Mouse (Mus musculus) midbrain, embryonic 11.5 days (tissue): Measurements from ENCODE around the gene Irx3. TPM values are rescaled to one million over a fixed set of nuclear protein-coding genes. Genes with fewer than 3 reads are reported as not detected.

Source experiments
- ATAC-seq: fragments of 200-750 bp; cut with Nextera tagmentation; 2 replicates; pipeline ENCODE4 v1.8.0; 2017; ENCODE audit warnings: moderate TSS enrichment, moderate library complexity; ENCODE audit not compliant: low FRiP score
- DNase-seq: peaks from one replicate; pipeline ENCODE4 v3.0.0; 2015; ENCODE audit warnings: low spot score; ENCODE audit errors: missing footprints
- H3K27ac ChIP-seq: fragments of 300-500 bp; sonication (generic); 2 replicates; pipeline ENCODE4 v1.5.1; 2014; ENCODE audit warnings: low read depth, low read length
- H3K27me3 ChIP-seq: fragments of 300-500 bp; sonication (generic); 2 replicates; pipeline ENCODE4 v1.6.1; 2014; ENCODE audit warnings: mild to moderate bottlenecking, low read length, moderate library complexity, mixed read lengths; ENCODE audit not compliant: control insufficient read depth, insufficient read depth
- H3K36me3 ChIP-seq: fragments of 300-500 bp; sonication (generic); 2 replicates; pipeline ENCODE4 v1.6.1; 2014; ENCODE audit warnings: mild to moderate bottlenecking, low read length, moderate library complexity, mixed read lengths; ENCODE audit not compliant: control insufficient read depth, insufficient read depth
- H3K4me1 ChIP-seq: fragments of 300-500 bp; sonication (generic); 2 replicates; pipeline ENCODE4 v1.6.1; 2014; ENCODE audit warnings: low read length; ENCODE audit not compliant: control insufficient read depth, insufficient read depth
- H3K4me2 ChIP-seq: fragments of 300-500 bp; sonication (generic); 2 replicates; pipeline ENCODE4 v1.6.1; 2014; ENCODE audit warnings: mild to moderate bottlenecking, moderate library complexity
- H3K4me3 ChIP-seq: fragments of 300-500 bp; sonication (generic); 2 replicates; pipeline ENCODE4 v1.5.1; 2014; ENCODE audit warnings: low read depth, low read length
- H3K9ac ChIP-seq: fragments of 300-500 bp; sonication (generic); 2 replicates; pipeline ENCODE4 v1.6.1; 2014; ENCODE audit warnings: low read length
- H3K9me3 ChIP-seq: fragments of 300-500 bp; sonication (generic); 2 replicates; pipeline ENCODE4 v1.6.1; 2016; ENCODE audit warnings: low read length; ENCODE audit not compliant: control insufficient read depth
- WGBS: fragments of 180-500 bp; shearing (Covaris S2); extraction: QIAGEN DNeasy Blood & Tissue Kit; methylation state at CpG from one replicate; pipeline ENCODE4 v1.1.7; 2014; 5-methylcytosine and 5-hydroxymethylcytosine counted together
- polyA plus RNA-seq: library from polyadenylated mRNA; unstranded; fragments of >200 nt; fragmentation: Nextera tagmentation; extraction: Ambion mirVana; gene quantifications from 2 replicates; pipeline ENCODE4 v1.2.1, GENCODE M21; 2014

The Irx3 gene
- 38.7 and 45.1 TPM in 2 replicates for polyA plus RNA-seq

GRCm38 (mm10) chr8:91801839-91802238, at the start of gene Irx3:
Gene Irx3 (minus strand): TSS chr8:91802067.
- Histone ChIP-seq H3K9me3 (no peaks in the 10 kb centered on the region), H3K27ac (peak within 1 kb of the TSS; percentile 100), H3K36me3 (peaks cover 10% of the 10 kb centered on the region), H3K9ac (peak within 1 kb of the TSS; percentile 99), H3K4me3 (peak within 1 kb of the TSS; percentile 99), H3K27me3 (peaks cover 10% of the 10 kb centered on the region), H3K4me2 (peak within 1 kb of the TSS; percentile 71), H3K4me1 (peaks cover 49% of the 10 kb centered on the region)
- ATAC-seq (peak; percentile 78), DNase-seq (peak; percentile 98)
- WGBS, result under 1% methylated on average over 31 of the region's 33 CpGs

GRCm38 (mm10) chr8:91851359-91851758, 49.5 kb upstream of the Irx3 start:
- Histone ChIP-seq H3K9ac (no peak overlapping the region), H3K9me3 (no peaks in the 10 kb centered on the region), H3K4me1 (peaks cover 6% of the 10 kb centered on the region), H3K27ac (no peak overlapping the region), H3K36me3 (no peaks in the 10 kb centered on the region), H3K4me3 (no peak overlapping the region), H3K27me3 (0 out of 2 replicates have a peak, but pooled peaks cover 2% of the 10 kb centered on the region), H3K4me2 (no peak overlapping the region)
- WGBS, result 65% methylated on average over 10 of the region's 10 CpGs
- ATAC-seq (no peak), DNase-seq (no peak)

GRCm38 (mm10) chr8:91849984-91850383, 48.1 kb upstream of the Irx3 start:
- Histone ChIP-seq H3K9ac (no peak overlapping the region), H3K4me1 (no peaks in the 10 kb centered on the region), H3K4me3 (no peak overlapping the region), H3K9me3 (no peaks in the 10 kb centered on the region), H3K27me3 (no peaks in the 10 kb centered on the region), H3K27ac (no peak overlapping the region), H3K4me2 (no peak overlapping the region), H3K36me3 (no peaks in the 10 kb centered on the region)
- DNase-seq, result no peak
- ATAC-seq, result no peak
- 81% methylated on average over 6 of the region's 6 CpGs for WGBS

- Histone ChIP-seq H3K4me1 (no peaks in the 10 kb centered on the region), H3K27me3 (no peaks in the 10 kb centered on the region), H3K4me3 (no peak overlapping the region), H3K4me2 (no peak overlapping the region), H3K9ac (no peak overlapping the region), H3K36me3 (no peaks in the 10 kb centered on the region), H3K27ac (no peak overlapping the region), H3K9me3 (no peaks in the 10 kb centered on the region)
- no peak for ATAC-seq
- WGBS, result 86% methylated on average over 8 of the region's 8 CpGs
- no peak for DNase-seq
Measured at GRCm38 (mm10) chr8:91849529-91849928, 47.7 kb upstream of the Irx3 start.

- Histone ChIP-seq H3K9ac (no peak overlapping the region), H3K27ac (no peak overlapping the region), H3K36me3 (no peaks in the 10 kb centered on the region), H3K4me2 (no peak overlapping the region), H3K4me3 (no peak overlapping the region), H3K4me1 (no peaks in the 10 kb centered on the region), H3K27me3 (no peaks in the 10 kb centered on the region), H3K9me3 (no peaks in the 10 kb centered on the region)
- WGBS, result 88% methylated on average over 3 of the region's 3 CpGs
- DNase-seq (no peak), ATAC-seq (no peak)
Measured at GRCm38 (mm10) chr8:91845641-91846040, 43.8 kb upstream of the Irx3 start.

GRCm38 (mm10) chr8:91837131-91837530, 35.3 kb upstream of the Irx3 start:
- no peak overlapping the region for H3K9ac ChIP-seq
- no peaks in the 10 kb centered on the region for H3K9me3 ChIP-seq
- H3K36me3 ChIP-seq, result no peaks in the 10 kb centered on the region
- H3K4me2 ChIP-seq, result no peak overlapping the region
- no peaks in the 10 kb centered on the region for H3K27me3 ChIP-seq
- no peaks in the 10 kb centered on the region for H3K4me1 ChIP-seq
- no peak overlapping the region for H3K4me3 ChIP-seq
- DNase-seq (no peak), ATAC-seq (no peak)
- no peak overlapping the region for H3K27ac ChIP-seq
- 57% methylated on average over 1 of the region's 1 CpGs for WGBS

- ATAC-seq, result no peak
- no peaks in the 10 kb centered on the region for H3K27me3 ChIP-seq
Measured at GRCm38 (mm10) chr8:91836685-91837084, 34.8 kb upstream of the Irx3 start.

GRCm38 (mm10) chr8:91827661-91828060, 25.8 kb upstream of the Irx3 start:
- H3K9me3 ChIP-seq, result no peaks in the 10 kb centered on the region
- no peaks in the 10 kb centered on the region for H3K27me3 ChIP-seq
- WGBS, result 88% methylated on average over 14 of the region's 14 CpGs
- H3K36me3 ChIP-seq, result no peaks in the 10 kb centered on the region
- DNase-seq (no peak), ATAC-seq (no peak)
- H3K27ac ChIP-seq, result no peak overlapping the region
- no peak overlapping the region for H3K9ac ChIP-seq
- H3K4me1 ChIP-seq, result peaks cover 7% of the 10 kb centered on the region
- no peak overlapping the region for H3K4me3 ChIP-seq
- H3K4me2 ChIP-seq, result no peak overlapping the region

More at GRCm38 (mm10) chr8:91836685-91837084, 34.8 kb upstream of the Irx3 start:
- Histone ChIP-seq H3K9ac (no peak overlapping the region), H3K4me3 (no peak overlapping the region), H3K4me2 (no peak overlapping the region), H3K9me3 (no peaks in the 10 kb centered on the region), H3K27ac (no peak overlapping the region), H3K36me3 (no peaks in the 10 kb centered on the region), H3K4me1 (no peaks in the 10 kb centered on the region)
- no peak for DNase-seq
- 75% methylated on average over 9 of the region's 9 CpGs for WGBS

- H3K4me3 ChIP-seq, result no peak overlapping the region
- DNase-seq, result no peak
- H3K4me2 ChIP-seq, result no peak overlapping the region
- no peaks in the 10 kb centered on the region for H3K9me3 ChIP-seq
- peaks cover 7% of the 10 kb centered on the region for H3K4me1 ChIP-seq
- no peaks in the 10 kb centered on the region for H3K36me3 ChIP-seq
- ATAC-seq, result no peak
- no peaks in the 10 kb centered on the region for H3K27me3 ChIP-seq
- WGBS, result 90% methylated on average over 9 of the region's 9 CpGs
- no peak overlapping the region for H3K9ac ChIP-seq
- H3K27ac ChIP-seq, result no peak overlapping the region
Measured at GRCm38 (mm10) chr8:91827192-91827591, 25.3 kb upstream of the Irx3 start.
